Mouse (Mus musculus) limb, embryonic 11.5 days (tissue): ENCODE data around the gene Clip2. TPM values are rescaled to one million over a fixed set of nuclear protein-coding genes. Genes with fewer than 3 reads are reported as not detected.

Source experiments
- ATAC-seq: fragments of 200-750 bp; cut with Nextera tagmentation; 2 replicates; pipeline ENCODE4 v1.8.0; 2017; ENCODE audit warnings: low read depth; ENCODE audit not compliant: insufficient number of reproducible peaks, low FRiP score, low TSS enrichment
- DNase-seq: peaks from one replicate; pipeline ENCODE4 v3.0.0-alpha.2; 2015; ENCODE audit warnings: low spot score
- H3K27ac ChIP-seq: fragments of 300-500 bp; sonication (generic); replicated peaks from 2 replicates; pipeline ENCODE4 v1.5.1; 2014; ENCODE audit warnings: low read depth, mild to moderate bottlenecking, low read length
- H3K27me3 ChIP-seq: fragments of 300-500 bp; sonication (generic); 2 replicates; pipeline ENCODE4 v1.6.1; 2014; ENCODE audit warnings: mild to moderate bottlenecking, low read length, mixed read lengths; ENCODE audit not compliant: control insufficient read depth, insufficient read depth
- H3K36me3 ChIP-seq: fragments of 300-500 bp; sonication (generic); 2 replicates; pipeline ENCODE4 v1.6.1; 2014; ENCODE audit warnings: mild to moderate bottlenecking, low read length, moderate library complexity, mixed read lengths; ENCODE audit not compliant: control insufficient read depth, insufficient read depth
- H3K4me1 ChIP-seq: fragments of 300-500 bp; sonication (generic); 2 replicates; pipeline ENCODE4 v1.6.1; 2014; ENCODE audit warnings: low read length, mixed read lengths; ENCODE audit not compliant: control insufficient read depth, insufficient read depth
- H3K4me2 ChIP-seq: fragments of 300-500 bp; sonication (generic); 2 replicates; pipeline ENCODE4 v1.6.1; 2014; ENCODE audit warnings: low read depth, mild to moderate bottlenecking, moderate library complexity; ENCODE audit not compliant: severe bottlenecking
- H3K4me3 ChIP-seq: fragments of 300-500 bp; sonication (generic); 2 replicates; pipeline ENCODE4 v1.5.1; 2014; ENCODE audit warnings: low read depth, low read length
- H3K9ac ChIP-seq: fragments of 300-500 bp; sonication (generic); 2 replicates; pipeline ENCODE4 v1.6.1; 2014; ENCODE audit warnings: mild to moderate bottlenecking, low read length
- H3K9me3 ChIP-seq: fragments of 300-500 bp; sonication (generic); 2 replicates; pipeline ENCODE4 v1.6.1; 2016; ENCODE audit warnings: low read length; ENCODE audit not compliant: control insufficient read depth
- WGBS: fragments of 180-500 bp; shearing (Covaris S2); extraction: QIAGEN DNeasy Blood & Tissue Kit; methylation state at CpG from one replicate; pipeline ENCODE4 v1.1.7; 2014; 5-methylcytosine and 5-hydroxymethylcytosine counted together
- polyA plus RNA-seq: library from polyadenylated mRNA; unstranded; fragments of >200 nt; fragmentation: Nextera tagmentation; extraction: Ambion mirVana; gene quantifications from 2 replicates; pipeline ENCODE4 v1.2.1, GENCODE M21; 2014

The Clip2 gene
- polyA plus RNA-seq, 1 experiment from 2014 or later, result 6.8 TPM

- no peaks in the 10 kb centered on the region for H3K27me3 ChIP-seq
- ATAC-seq (no peak), DNase-seq (no peak)
- no peaks in the 10 kb centered on the region for H3K9me3 ChIP-seq
- no peak overlapping the region for H3K4me2 ChIP-seq
- H3K27ac ChIP-seq, result no peak overlapping the region
- H3K9ac ChIP-seq, result no peak overlapping the region
- H3K36me3 ChIP-seq, result no peaks in the 10 kb centered on the region
- no peak overlapping the region for H3K4me3 ChIP-seq
- H3K4me1 ChIP-seq, result peaks cover 6% of the 10 kb centered on the region
- 87% methylated on average over 5 of the region's 5 CpGs for WGBS
Observed at GRCm38 (mm10) chr5:134464225-134464624, 88.0 kb downstream of the Clip2 start.

- H3K27ac ChIP-seq, result no peak overlapping the region
- DNase-seq (no peak), ATAC-seq (no peak)
- H3K9me3 ChIP-seq, result no peaks in the 10 kb centered on the region
- no peaks in the 10 kb centered on the region for H3K27me3 ChIP-seq
- no peak overlapping the region for H3K4me3 ChIP-seq
- no peak overlapping the region for H3K4me2 ChIP-seq
- WGBS, result 79% methylated on average over 8 of the region's 8 CpGs
- no peaks in the 10 kb centered on the region for H3K36me3 ChIP-seq
- peaks cover 6% of the 10 kb centered on the region for H3K4me1 ChIP-seq
- H3K9ac ChIP-seq, result no peak overlapping the region
Observed at GRCm38 (mm10) chr5:134462731-134463130, 89.5 kb downstream of the Clip2 start.

- Histone ChIP-seq H3K9me3 (no peaks in the 10 kb centered on the region), H3K4me1 (peaks cover 6% of the 10 kb centered on the region), H3K27me3 (no peaks in the 10 kb centered on the region), H3K9ac (no peak overlapping the region), H3K4me2 (no peak overlapping the region), H3K36me3 (no peaks in the 10 kb centered on the region), H3K27ac (no peak overlapping the region), H3K4me3 (no peak overlapping the region)
- 92% methylated on average over 2 of the region's 2 CpGs for WGBS
- DNase-seq (no peak), ATAC-seq (no peak)
Observed at GRCm38 (mm10) chr5:134462316-134462715, 89.9 kb downstream of the Clip2 start.

DNA sequence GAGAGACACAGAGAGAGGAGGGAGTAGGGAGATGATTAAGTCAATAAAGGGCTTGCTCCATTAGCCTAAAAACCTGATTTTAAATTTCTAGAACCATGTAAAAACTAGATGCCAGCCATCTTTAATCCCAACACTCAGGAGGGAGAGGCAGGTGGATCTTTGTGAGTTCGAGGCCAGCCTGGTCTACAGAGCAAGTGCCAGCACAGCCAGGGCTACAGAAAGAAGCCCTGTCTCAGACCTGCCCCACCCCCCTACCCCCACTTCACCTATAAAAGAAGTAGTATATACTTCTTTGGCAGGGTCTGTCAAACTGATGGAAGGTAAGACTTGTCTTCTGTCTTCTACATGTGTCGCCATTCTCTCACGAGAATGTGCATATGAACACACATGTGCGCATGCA lies 91.7 kb downstream of the Clip2 start:
- no peak overlapping the region for H3K9ac ChIP-seq
- WGBS, result 94% methylated on average over 4 of the region's 4 CpGs
- no peaks in the 10 kb centered on the region for H3K9me3 ChIP-seq
- no peaks in the 10 kb centered on the region for H3K4me1 ChIP-seq
- H3K36me3 ChIP-seq, result no peaks in the 10 kb centered on the region
- no peak overlapping the region for H3K4me3 ChIP-seq
- no peak overlapping the region for H3K27ac ChIP-seq
- no peak overlapping the region for H3K4me2 ChIP-seq
- DNase-seq (no peak), ATAC-seq (no peak)
- H3K27me3 ChIP-seq, result no peaks in the 10 kb centered on the region

GRCm38 (mm10) chr5:134459096-134459495 lies 93.1 kb downstream of the Clip2 start:
- peaks cover 10% of the 10 kb centered on the region for H3K4me1 ChIP-seq
- no peak overlapping the region for H3K9ac ChIP-seq
- H3K27ac ChIP-seq, result no peak overlapping the region
- H3K27me3 ChIP-seq, result no peaks in the 10 kb centered on the region
- ATAC-seq, result no peak
- no peak for DNase-seq
- no peak overlapping the region for H3K4me2 ChIP-seq
- no peaks in the 10 kb centered on the region for H3K36me3 ChIP-seq
- 89% methylated on average over 7 of the region's 7 CpGs for WGBS
- H3K4me3 ChIP-seq, result no peak overlapping the region
- H3K9me3 ChIP-seq, result no peaks in the 10 kb centered on the region

DNA sequence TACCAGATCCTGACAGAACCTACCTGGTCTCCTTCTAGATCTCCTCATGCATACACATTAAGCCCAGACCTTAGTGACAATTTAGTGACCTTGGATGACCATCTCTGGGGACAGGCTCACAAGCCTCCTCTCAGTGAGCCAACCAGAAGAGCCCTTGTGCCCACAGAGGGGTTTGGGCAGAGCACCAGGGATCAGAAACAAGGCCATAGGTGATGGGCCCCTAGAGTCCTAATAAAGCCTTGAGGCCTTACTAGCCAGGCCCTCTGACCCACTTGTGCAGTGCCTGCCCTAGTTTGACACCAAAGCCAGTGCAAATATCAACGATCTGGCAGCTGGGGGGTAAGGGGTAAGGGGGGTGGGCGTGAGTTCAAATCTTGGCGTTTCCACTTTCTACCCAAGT lies 93.8 kb downstream of the Clip2 start:
- no peaks in the 10 kb centered on the region for H3K9me3 ChIP-seq
- H3K4me2 ChIP-seq, result no peak overlapping the region
- H3K4me3 ChIP-seq, result no peak overlapping the region
- no peak overlapping the region for H3K27ac ChIP-seq
- no peak for DNase-seq
- H3K9ac ChIP-seq, result no peak overlapping the region
- H3K36me3 ChIP-seq, result no peaks in the 10 kb centered on the region
- no peak for ATAC-seq
- no peaks in the 10 kb centered on the region for H3K27me3 ChIP-seq
- H3K4me1 ChIP-seq, result peaks cover 10% of the 10 kb centered on the region
- 82% methylated on average over 3 of the region's 3 CpGs for WGBS

DNA sequence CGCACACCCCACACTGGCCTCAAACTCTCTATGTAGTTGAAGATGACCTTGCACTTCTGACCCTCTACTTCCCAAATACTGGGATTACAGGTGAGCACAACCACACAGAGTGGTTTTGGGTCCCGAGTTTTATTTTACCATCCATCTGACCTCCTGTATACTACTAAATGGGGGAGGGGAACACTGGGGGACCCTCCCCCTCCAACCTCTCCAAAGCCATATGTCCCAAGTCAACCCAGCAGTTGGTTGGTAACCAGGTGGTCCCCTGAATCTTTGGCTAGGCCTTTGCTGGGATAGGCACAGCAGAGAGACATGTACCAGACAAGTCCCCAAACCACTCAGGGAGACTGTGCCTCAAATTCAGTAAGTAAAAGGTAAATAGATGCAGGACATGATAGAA lies 94.9 kb downstream of the Clip2 start:
- H3K27me3 ChIP-seq, result no peaks in the 10 kb centered on the region
- no peak overlapping the region for H3K4me2 ChIP-seq
- peaks cover 10% of the 10 kb centered on the region for H3K4me1 ChIP-seq
- WGBS, result 93% methylated on average over 2 of the region's 2 CpGs
- no peaks in the 10 kb centered on the region for H3K36me3 ChIP-seq
- no peaks in the 10 kb centered on the region for H3K9me3 ChIP-seq
- DNase-seq, result no peak
- ATAC-seq, result no peak
- no peak overlapping the region for H3K4me3 ChIP-seq
- no peak overlapping the region for H3K9ac ChIP-seq
- no peak overlapping the region for H3K27ac ChIP-seq

DNA sequence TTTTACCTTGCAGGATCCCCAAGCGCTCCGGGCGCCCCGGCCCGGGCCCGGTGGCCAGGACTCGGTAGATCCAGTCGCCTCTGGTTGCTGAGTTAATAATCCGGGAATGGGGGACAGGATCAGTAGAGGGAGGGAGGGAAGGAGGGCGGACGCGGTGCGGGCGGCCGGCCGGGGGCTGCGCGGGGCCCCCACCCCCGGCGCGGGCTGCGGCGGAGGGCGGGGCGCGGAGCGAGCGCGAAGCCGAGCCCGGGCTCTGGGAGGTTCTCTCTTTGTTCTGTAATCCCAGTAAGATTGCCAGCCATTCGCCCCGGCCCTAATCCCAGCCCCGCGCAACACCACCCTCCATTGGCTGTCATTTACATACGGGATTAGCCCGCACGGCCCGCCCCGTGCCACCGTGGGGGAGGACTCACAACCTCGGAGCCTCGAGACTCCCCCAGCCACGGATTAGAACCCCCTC lies 95.7 kb downstream of the Clip2 start, which contains the start of gene Gtf2ird1:
Gene Gtf2ird1, minus strand, starts transcription at position 214 of the 460 bp plus-strand sequence.
- Histone ChIP-seq H3K27me3 (no peaks in the 10 kb centered on the region), H3K4me2 (peak within 1 kb of the TSS; percentile 88), H3K36me3 (no peaks in the 10 kb centered on the region), H3K27ac (peak within 1 kb of the TSS; percentile 81), H3K4me1 (peaks cover 10% of the 10 kb centered on the region), H3K9me3 (no peaks in the 10 kb centered on the region), H3K9ac (peak within 1 kb of the TSS; percentile 97), H3K4me3 (peak within 1 kb of the TSS; percentile 83)
- peak; percentile 87 for DNase-seq
- WGBS, result under 1% methylated on average over 43 of the region's 44 CpGs
- ATAC-seq, result peak; percentile 76

- H3K4me3 ChIP-seq, result peak overlapping the region; percentile 83
- peaks cover 10% of the 10 kb centered on the region for H3K4me1 ChIP-seq
- ATAC-seq (peak; percentile 65; the same call in 1 of the 2 replicates), DNase-seq (peak; percentile 81)
- H3K9me3 ChIP-seq, result no peaks in the 10 kb centered on the region
- peak overlapping the region; percentile 97 for H3K9ac ChIP-seq
- no peaks in the 10 kb centered on the region for H3K27me3 ChIP-seq
- 0% methylated on average over 17 of the region's 17 CpGs for WGBS
- peak overlapping the region; percentile 81 for H3K27ac ChIP-seq
- H3K36me3 ChIP-seq, result no peaks in the 10 kb centered on the region
- H3K4me2 ChIP-seq, result peak overlapping the region; percentile 88
Observed at GRCm38 (mm10) chr5:134455914-134456423, 96.3 kb downstream of the Clip2 start.
